In the genomic region with DNA sequence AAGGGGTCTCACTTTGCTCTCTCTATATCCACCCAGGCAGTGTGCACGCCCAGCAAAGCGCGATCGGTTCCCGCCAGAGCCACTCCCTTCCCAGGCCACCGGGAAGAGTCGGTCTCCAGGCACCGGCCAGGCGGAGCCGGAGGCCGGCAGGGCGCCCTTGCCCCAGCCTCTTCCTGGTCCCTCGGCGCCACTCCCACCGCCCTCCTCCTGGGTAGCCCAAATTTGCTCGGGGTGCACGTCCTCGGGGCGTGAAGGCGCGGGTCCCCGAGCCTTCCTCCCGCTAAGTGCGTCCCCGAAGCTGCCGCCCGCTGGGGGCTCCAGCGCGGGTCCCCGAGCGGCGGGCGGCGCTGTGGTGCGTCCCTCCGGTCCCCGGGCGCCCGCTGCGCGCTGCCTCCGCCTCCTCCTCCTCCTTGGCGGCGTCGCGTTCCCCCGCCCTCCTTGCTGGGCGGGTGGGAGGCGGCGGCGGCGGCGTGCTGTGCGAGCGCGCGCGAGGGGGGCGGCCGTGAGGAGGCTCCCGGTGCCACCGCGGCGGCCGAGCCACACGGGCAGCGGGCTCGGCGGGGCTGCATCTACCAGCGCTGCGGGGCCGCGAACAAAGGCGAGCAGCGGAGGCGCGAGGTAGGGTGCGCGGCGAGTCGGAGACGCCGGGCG, we compare ENCODE assay signal across 8 mouse cellular contexts. TPM values are rescaled to one million over a fixed set of nuclear protein-coding genes. Genes with fewer than 3 reads are reported as not detected.
DNase-seq lines count a peak whose midpoint lies in the region.

TSS of gene Sh3rf1 (plus strand) at position 144 of the 651 bp plus-strand sequence.

- peak within 1 kb of the TSS; percentile 85 for H3K4me3 ChIP-seq in hindbrain, embryonic 10.5 days

- peaks cover 50% of the 10 kb centered on the region for H3K4me1 ChIP-seq in hindbrain, embryonic 10.5 days (replicated peaks)

- H3K27ac ChIP-seq in hindbrain, embryonic 10.5 days = peak within 1 kb of the TSS; percentile 98

- DNase-seq in MEL-GATA-1-ER (ENCODE audit: extremely low read depth, low read depth) = peak; percentile 25
- peak; percentile 23 to 53 for DNase-seq in cerebellum, adult 18-20 months
- DNase-seq in frontal cortex, adult 2 months (ENCODE audit: extremely low spot score in 1 of 2, low spot score in 1 of 2) = peak in 1 of 2 experiments; percentile 70
- DNase-seq in hindbrain, embryonic 10.5 days (ENCODE audit: low spot score) = peak; percentile 81
- DNase-seq in layer of hippocampus, postnatal 14 days (ENCODE audit: low spot score in 2 of 2) = peak; percentile 68 to 79
- DNase-seq in lung, postnatal 10 days = peak; percentile 89
- DNase-seq in ovary, postnatal 36 days (ENCODE audit: low spot score) = peak; percentile 87
- peak; percentile 88 for DNase-seq in thymus, postnatal 25 days

- WGBS in hindbrain, embryonic 10.5 days = under 1% methylated on average over 83 of the region's 84 CpGs

- H3K36me3 ChIP-seq in hindbrain, embryonic 10.5 days = peaks cover 18% of the 10 kb centered on the region; the same call in 1 of the 2 replicates

- no peaks in the 10 kb centered on the region for H3K27me3 ChIP-seq in hindbrain, embryonic 10.5 days (ENCODE audit: insufficient read depth, poor library complexity, severe bottlenecking)

- no peaks in the 10 kb centered on the region for H3K9me3 ChIP-seq in hindbrain, embryonic 10.5 days

RNA-seq across cellular contexts. Expression of gene Sh3rf1, which starts in this region (rescaled TPM):
- polyA plus RNA-seq in frontal cortex, adult 2 months (2012; rRNA removed) = 15.8 and 19.4 TPM in 2 replicates
- 17.2 and 20.3 TPM in 2 replicates for polyA plus RNA-seq in hindbrain, embryonic 10.5 days (2016; fragmentation: Nextera tagmentation; extraction: Ambion mirVana)
- 10 to 100 TPM; 74.7 to 78.0 TPM for total RNA-seq in layer of hippocampus, postnatal 14 days (2021)
